Mouse (Mus musculus) stomach, embryonic 14.5 days (tissue): ENCODE data around the gene Slc35e2. TPM values are rescaled to one million over a fixed set of nuclear protein-coding genes. Genes with fewer than 3 reads are reported as not detected.

Experiments used
- ATAC-seq: fragments of 200-750 bp; cut with Nextera tagmentation; 2 replicates; pipeline ENCODE4 v1.8.0; 2017; ENCODE audit warnings: low read depth, moderate TSS enrichment; ENCODE audit not compliant: insufficient number of reproducible peaks, insufficient read depth, low FRiP score
- H3K27ac ChIP-seq: fragments of 300-500 bp; sonication (generic); 2 replicates; pipeline ENCODE4 v1.5.1; 2014; ENCODE audit warnings: mild to moderate bottlenecking, low read length, moderate library complexity, mixed read lengths
- H3K27me3 ChIP-seq: fragments of 300-500 bp; sonication (generic); 2 replicates; pipeline ENCODE4 v1.6.1; 2014; ENCODE audit warnings: low read length, control low read depth, mixed read lengths; ENCODE audit not compliant: control insufficient read depth, insufficient read depth
- H3K36me3 ChIP-seq: fragments of 300-500 bp; sonication (generic); 2 replicates; pipeline ENCODE4 v1.6.1; 2014; ENCODE audit warnings: mild to moderate bottlenecking, control low read depth, low read length, moderate library complexity, mixed read lengths; ENCODE audit not compliant: control insufficient read depth, insufficient read depth
- H3K4me1 ChIP-seq: fragments of 300-500 bp; sonication (generic); 2 replicates; pipeline ENCODE4 v1.6.1; 2014; ENCODE audit warnings: low read length, control low read depth, mixed read lengths; ENCODE audit not compliant: control insufficient read depth, insufficient read depth
- H3K4me2 ChIP-seq: fragments of 300-500 bp; sonication (generic); replicated peaks from 2 replicates; pipeline ENCODE4 v1.6.1; 2014; ENCODE audit warnings: low read depth, low read length, control low read depth
- H3K4me3 ChIP-seq: fragments of 300-500 bp; sonication (generic); 2 replicates; pipeline ENCODE4 v1.5.1; 2014; ENCODE audit warnings: low read depth, low read length, control low read depth
- H3K9ac ChIP-seq: fragments of 300-500 bp; sonication (generic); replicated peaks from 2 replicates; pipeline ENCODE4 v1.6.1; 2014; ENCODE audit warnings: low read depth, mild to moderate bottlenecking, control low read depth, low read length, moderate library complexity, mixed read lengths
- H3K9me3 ChIP-seq: fragments of 300-500 bp; sonication (generic); 2 replicates; pipeline ENCODE4 v1.6.1; 2016; ENCODE audit warnings: low read depth, low read length, control low read depth; ENCODE audit not compliant: control insufficient read depth
- WGBS: fragments of 180-500 bp; shearing (Covaris S2); extraction: QIAGEN DNeasy Blood & Tissue Kit; methylation state at CpG from one replicate; pipeline ENCODE4 v1.1.7; 2014; 5-methylcytosine and 5-hydroxymethylcytosine counted together
- polyA plus RNA-seq: library from polyadenylated mRNA; unstranded; fragments of >200 nt; fragmentation: Nextera tagmentation; extraction: Ambion mirVana; gene quantifications from 2 replicates; pipeline ENCODE4 v1.2.1, GENCODE M21; 2014

The Slc35e2 gene
- polyA plus RNA-seq, 1 experiment from 2014 or later: 10.4 TPM

DNA sequence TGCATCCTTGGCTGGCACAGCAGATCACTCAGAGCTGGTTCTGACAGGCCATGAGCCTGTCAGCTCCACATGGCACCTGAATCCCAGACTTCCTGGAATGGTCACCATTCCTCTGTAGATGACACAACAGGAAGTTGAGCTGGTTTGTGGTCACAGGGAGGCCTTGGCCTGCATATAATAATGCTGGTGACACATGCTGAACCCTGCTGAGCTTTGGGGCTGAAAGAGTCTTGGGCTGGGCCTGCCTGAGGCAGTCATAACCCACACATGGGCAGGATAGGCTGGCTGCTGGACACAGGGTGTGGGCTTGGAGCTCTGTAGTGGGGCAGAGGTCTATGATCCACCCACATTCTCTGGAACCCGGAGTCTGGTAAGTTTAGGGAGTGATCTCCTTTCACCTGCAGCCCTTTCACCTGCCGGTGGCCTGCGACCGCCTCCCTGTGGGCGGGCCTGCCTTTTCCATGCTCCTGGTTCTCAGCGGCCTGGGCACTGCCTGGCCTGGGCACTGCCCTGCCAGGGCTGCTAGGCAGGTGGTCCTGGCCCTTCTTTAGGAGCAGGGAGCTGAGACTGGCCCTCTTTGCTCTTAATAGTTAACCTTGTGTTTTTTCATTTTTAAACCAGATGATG is 18.8 kb upstream of the Slc35e2 start:
- WGBS: 93% methylated on average over 6 of the region's 6 CpGs
- no peaks in the 10 kb centered on the region for H3K4me1 ChIP-seq
- H3K4me3 ChIP-seq: no peak overlapping the region
- H3K9ac ChIP-seq: no peak overlapping the region
- H3K27me3 ChIP-seq: no peaks in the 10 kb centered on the region
- ATAC-seq: 0 out of 2 replicates have a peak, but pooled peaks have one; percentile 18
- no peak overlapping the region for H3K27ac ChIP-seq
- peaks cover 46% of the 10 kb centered on the region for H3K36me3 ChIP-seq
- no peaks in the 10 kb centered on the region for H3K9me3 ChIP-seq
- no peak overlapping the region for H3K4me2 ChIP-seq

GRCm38 (mm10) chr4:155589356-155589755 is 11.9 kb upstream of the Slc35e2 start:
- no peak overlapping the region for H3K27ac ChIP-seq
- WGBS: 95% methylated on average over 5 of the region's 5 CpGs
- peaks cover 50% of the 10 kb centered on the region for H3K36me3 ChIP-seq

GRCm38 (mm10) chr4:155591012-155591719 is 10.1 kb upstream of the Slc35e2 start:
- H3K9me3 ChIP-seq: no peaks in the 10 kb centered on the region
- ATAC-seq: no peak
- no peaks in the 10 kb centered on the region for H3K4me1 ChIP-seq
- H3K27ac ChIP-seq: no peak overlapping the region
- no peak overlapping the region for H3K4me2 ChIP-seq
- H3K36me3 ChIP-seq: peaks cover 36% of the 10 kb centered on the region
- H3K9ac ChIP-seq: no peak overlapping the region
- WGBS: 70% methylated on average over 7 of the region's 7 CpGs
- no peaks in the 10 kb centered on the region for H3K27me3 ChIP-seq
- no peak overlapping the region for H3K4me3 ChIP-seq

More at GRCm38 (mm10) chr4:155589356-155589755, 11.9 kb upstream of the Slc35e2 start:
- H3K4me1 ChIP-seq: no peaks in the 10 kb centered on the region
- ATAC-seq: no peak
- no peak overlapping the region for H3K4me3 ChIP-seq
- no peaks in the 10 kb centered on the region for H3K9me3 ChIP-seq
- H3K4me2 ChIP-seq: no peak overlapping the region
- H3K9ac ChIP-seq: no peak overlapping the region
- H3K27me3 ChIP-seq: no peaks in the 10 kb centered on the region

DNA sequence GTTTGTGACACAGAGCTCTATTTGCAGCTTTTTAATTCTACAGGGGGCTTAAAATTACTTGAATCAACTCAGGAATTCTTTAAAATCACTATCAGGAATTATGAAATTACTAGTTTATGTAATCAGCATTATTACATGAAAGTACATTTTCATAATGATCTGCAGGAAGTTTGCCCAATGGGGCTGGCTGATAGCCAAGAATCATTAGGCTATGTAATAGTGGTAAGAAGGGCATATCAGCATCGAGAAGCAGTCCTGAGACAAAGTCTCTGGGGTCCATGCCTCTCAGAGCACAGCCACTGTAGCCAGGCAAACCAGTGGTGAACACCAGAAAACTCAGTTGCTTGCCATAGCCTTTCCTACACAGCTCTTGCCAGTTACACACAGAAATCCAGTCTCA is 7.4 kb upstream of the Slc35e2 start:
- no peaks in the 10 kb centered on the region for H3K4me1 ChIP-seq
- ATAC-seq: no peak
- no peaks in the 10 kb centered on the region for H3K9me3 ChIP-seq

GRCm38 (mm10) chr4:155595777-155596176 is 5.4 kb upstream of the Slc35e2 start:
- no peaks in the 10 kb centered on the region; the same call in 1 of the 2 replicates for H3K36me3 ChIP-seq
- 81% methylated on average over 3 of the region's 3 CpGs for WGBS
- no peaks in the 10 kb centered on the region for H3K27me3 ChIP-seq
- no peak overlapping the region for H3K4me2 ChIP-seq
- no peaks in the 10 kb centered on the region for H3K9me3 ChIP-seq
- H3K9ac ChIP-seq: no peak overlapping the region
- no peak overlapping the region for H3K27ac ChIP-seq
- ATAC-seq: no peak
- H3K4me3 ChIP-seq: no peak overlapping the region
- H3K4me1 ChIP-seq: no peaks in the 10 kb centered on the region

More for the DNA sequence above, 7.4 kb upstream of the Slc35e2 start:
- H3K36me3 ChIP-seq: peaks cover 17% of the 10 kb centered on the region
- H3K27me3 ChIP-seq: no peaks in the 10 kb centered on the region
- WGBS: 61% methylated on average over 1 of the region's 1 CpGs
- H3K4me2 ChIP-seq: no peak overlapping the region
- no peak overlapping the region for H3K9ac ChIP-seq
- H3K27ac ChIP-seq: no peak overlapping the region
- H3K4me3 ChIP-seq: no peak overlapping the region

DNA sequence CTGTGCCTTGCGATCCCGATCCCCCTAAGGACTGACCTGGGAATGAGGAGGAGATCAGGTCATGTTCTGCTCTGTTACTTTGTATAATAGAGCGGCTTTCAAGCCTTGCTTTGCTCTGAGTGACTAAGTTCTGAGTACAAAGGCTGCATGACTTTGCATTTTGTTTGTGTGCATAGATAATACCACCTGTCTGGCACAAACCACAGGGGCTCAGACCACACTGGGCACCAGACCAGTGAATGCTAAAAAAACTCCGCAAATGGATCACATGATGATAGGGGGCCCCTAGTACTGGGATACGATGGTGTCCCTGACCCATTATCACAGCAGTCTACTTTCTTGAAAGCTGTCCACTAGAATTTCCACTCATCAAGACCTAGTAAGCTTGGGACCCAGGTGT is 4.6 kb upstream of the Slc35e2 start:
- H3K27ac ChIP-seq: no peak overlapping the region
- H3K4me3 ChIP-seq: no peak overlapping the region
- H3K36me3 ChIP-seq: no peaks in the 10 kb centered on the region
- H3K4me1 ChIP-seq: no peaks in the 10 kb centered on the region
- H3K9me3 ChIP-seq: no peaks in the 10 kb centered on the region
- no peak for ATAC-seq
- H3K27me3 ChIP-seq: no peaks in the 10 kb centered on the region
- no peak overlapping the region for H3K4me2 ChIP-seq
- no peak overlapping the region for H3K9ac ChIP-seq
- WGBS: 78% methylated on average over 5 of the region's 5 CpGs

DNA sequence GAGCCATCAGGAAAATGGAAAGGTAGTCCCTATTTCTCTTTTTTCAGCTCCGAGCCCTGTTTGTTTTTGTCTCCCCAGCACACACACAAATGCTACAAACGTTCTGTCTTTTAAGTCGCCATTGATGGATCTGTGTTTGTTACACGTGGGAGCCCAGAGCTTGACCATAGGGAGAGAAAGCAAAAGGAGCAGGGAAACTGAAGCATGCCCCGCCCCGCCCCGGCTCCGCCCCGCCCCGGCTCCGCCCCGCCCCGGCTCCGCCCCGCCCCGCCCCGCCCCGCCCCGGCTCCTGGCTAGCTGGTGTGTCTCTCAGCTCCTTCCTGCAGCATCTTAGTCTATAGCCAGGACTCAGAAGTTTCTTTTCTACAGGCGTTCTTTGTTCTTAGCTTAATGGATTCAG is 2.7 kb upstream of the Slc35e2 start:
- Histone ChIP-seq H3K4me3 (no peak overlapping the region), H3K27me3 (no peaks in the 10 kb centered on the region), H3K36me3 (peaks cover 2% of the 10 kb centered on the region; the same call in 1 of the 2 replicates), H3K27ac (no peak overlapping the region), H3K4me2 (no peak overlapping the region), H3K9ac (no peak overlapping the region), H3K4me1 (peaks cover 7% of the 10 kb centered on the region; the same call in 1 of the 2 replicates), H3K9me3 (no peaks in the 10 kb centered on the region)
- ATAC-seq: no peak
- 21% methylated on average over 13 of the region's 20 CpGs for WGBS

DNA sequence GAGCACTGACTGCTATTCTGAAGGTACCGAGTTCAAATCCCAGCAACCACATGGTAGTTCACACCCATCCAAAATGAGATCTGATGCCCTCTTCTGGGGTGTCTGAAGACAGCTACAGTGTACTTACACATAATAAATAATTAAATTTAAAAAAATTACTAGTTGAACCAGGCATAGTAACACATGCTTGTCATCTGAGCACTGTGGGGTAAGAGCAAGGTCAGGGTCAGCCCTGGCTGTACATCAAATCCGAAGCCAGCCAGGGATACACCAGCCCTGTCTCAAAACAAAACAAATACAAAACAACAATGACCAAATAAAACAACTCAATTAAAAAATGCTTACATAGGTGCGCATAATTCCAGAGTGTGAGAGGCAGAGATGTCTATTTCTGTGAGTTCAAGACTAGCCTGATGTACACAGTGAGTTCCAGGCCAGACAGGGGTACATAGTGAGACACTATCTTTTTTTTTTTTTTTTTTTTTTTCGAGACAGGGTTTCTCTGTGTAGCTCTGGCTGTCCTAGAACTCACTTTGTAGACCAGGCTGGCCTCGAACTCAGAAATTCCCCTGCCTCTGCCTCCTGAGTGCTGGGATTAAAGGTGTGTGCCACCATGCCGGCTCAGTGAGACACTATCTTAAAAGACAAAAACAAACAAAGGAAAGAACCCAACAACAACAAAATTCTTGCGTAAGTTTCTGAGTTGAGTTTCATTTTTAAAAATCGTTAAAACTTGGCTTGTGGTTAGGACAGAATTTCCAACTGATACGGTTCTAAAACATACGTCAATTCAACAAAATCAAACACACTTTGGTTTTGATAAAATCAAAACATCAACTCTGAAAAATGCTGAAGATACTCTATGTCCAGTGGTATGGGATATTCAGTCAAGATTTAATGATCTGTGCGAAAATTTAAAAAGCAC is 1.1 kb upstream of the Slc35e2 start:
- WGBS: 80% methylated on average over 10 of the region's 11 CpGs
- Histone ChIP-seq H3K27me3 (no peaks in the 10 kb centered on the region), H3K4me2 (peak overlapping the region; percentile 73), H3K4me1 (peaks cover 7% of the 10 kb centered on the region; the same call in 1 of the 2 replicates), H3K4me3 (peak overlapping the region; percentile 95), H3K27ac (peak overlapping the region; percentile 99; the same call in 1 of the 2 replicates), H3K36me3 (peaks cover 2% of the 10 kb centered on the region; the same call in 1 of the 2 replicates), H3K9ac (no peak overlapping the region), H3K9me3 (no peaks in the 10 kb centered on the region)
- no peak for ATAC-seq
